Mouse (Mus musculus) thymus, adult 2 months (tissue): Measurements from ENCODE around the gene Gm49395. TPM values are rescaled to one million over a fixed set of nuclear protein-coding genes. Genes with fewer than 3 reads are reported as not detected.

ENCODE experiments used
- DNase-seq: peaks from one replicate; pipeline ENCODE4 v3.0.0; 2021
- H3K27ac ChIP-seq: fragments of 200-500 bp; 2 replicates; pipeline ENCODE4 v1.5.1; 2012; ENCODE audit warnings: low read length, control low read depth; ENCODE audit not compliant: control insufficient read depth, insufficient read depth
- H3K27me3 ChIP-seq: fragments of 200-500 bp; 2 replicates; pipeline ENCODE4 v1.6.1; 2012; ENCODE audit warnings: mild to moderate bottlenecking, low read length, moderate library complexity, mixed read lengths; ENCODE audit not compliant: control insufficient read depth, insufficient read depth
- H3K36me3 ChIP-seq: fragments of 200-500 bp; 2 replicates; pipeline ENCODE4 v1.6.1; 2012; ENCODE audit warnings: mild to moderate bottlenecking, low read length, moderate library complexity; ENCODE audit not compliant: control insufficient read depth, insufficient read depth
- H3K4me1 ChIP-seq: fragments of 200-500 bp; replicated peaks from 2 replicates; pipeline ENCODE4 v1.6.1; 2012; ENCODE audit warnings: low read length; ENCODE audit not compliant: control insufficient read depth, insufficient read depth
- H3K4me3 ChIP-seq: fragments of 200-500 bp; 2 replicates; pipeline ENCODE4 v1.5.1; 2012; ENCODE audit warnings: mild to moderate bottlenecking, low read length, control low read depth, moderate library complexity; ENCODE audit not compliant: control insufficient read depth, insufficient read depth
- CTCF ChIP-seq: fragments of 200-500 bp; IDR thresholded peaks from 2 replicates; pipeline ENCODE4 v1.5.1; 2012; ENCODE audit warnings: mild to moderate bottlenecking, control low read depth, low read length, moderate library complexity, borderline replicate concordance; ENCODE audit not compliant: control insufficient read depth, poor library complexity, insufficient read depth; ENCODE audit errors: extremely low read depth
- POLR2A ChIP-seq: fragments of 200-500 bp; IDR thresholded peaks from 2 replicates; pipeline ENCODE4 v1.6.1; 2012; ENCODE audit warnings: mild to moderate bottlenecking, low read length, control low read depth, moderate library complexity; ENCODE audit not compliant: control insufficient read depth, poor library complexity, insufficient read depth; ENCODE audit errors: extremely low read depth
- WGBS: fragments of 180-500 bp; shearing (Covaris S2); methylation state at CpG from one replicate; pipeline ENCODE4 v1.1.7; 2018; 5-methylcytosine and 5-hydroxymethylcytosine counted together
- polyA plus RNA-seq: library from polyadenylated mRNA; depleted of rRNA; stranded (reverse); fragments of >200 nt; gene quantifications from 2 replicates; pipeline ENCODE4 v1.2.3, GENCODE M21; 2012

Gene Gm49395
- polyA plus RNA-seq, 1 experiment = 1.5 TPM

DNA sequence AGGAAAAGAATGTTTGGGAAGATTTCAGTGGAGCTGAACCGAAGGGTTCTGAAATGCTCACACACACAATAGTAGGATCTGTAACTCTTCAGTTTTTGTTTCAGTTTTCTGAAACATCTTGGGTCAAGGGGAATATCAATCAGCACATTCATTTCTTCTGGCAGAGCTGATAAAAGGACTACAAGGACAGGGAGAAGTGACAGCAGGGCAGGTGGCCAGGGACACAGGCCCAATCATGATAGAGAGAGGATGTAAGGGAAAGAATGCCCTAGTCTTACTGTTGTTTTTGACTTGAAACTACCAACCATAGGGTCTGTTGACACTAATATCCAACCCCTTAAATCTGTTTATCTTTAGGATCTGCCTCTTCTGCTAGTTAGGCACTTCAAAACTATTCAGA lies 22.8 kb upstream of the Gm49395 start:
- TF ChIP-seq CTCF (no peak), POLR2A (no peak)
- no peak for DNase-seq
- H3K27me3 ChIP-seq = no peaks in the 10 kb centered on the region
- H3K4me3 ChIP-seq = no peak overlapping the region
- no peaks in the 10 kb centered on the region for H3K36me3 ChIP-seq
- no peak overlapping the region for H3K27ac ChIP-seq
- 59% methylated on average over 1 of the region's 1 CpGs for WGBS
- no peaks in the 10 kb centered on the region for H3K4me1 ChIP-seq

GRCm38 (mm10) chr13:115118756-115119155 lies 17.0 kb upstream of the Gm49395 start:
- H3K4me3 ChIP-seq = no peak overlapping the region
- TF ChIP-seq POLR2A (no peak), CTCF (no peak)
- H3K27ac ChIP-seq = no peak overlapping the region
- DNase-seq = no peak
- no peaks in the 10 kb centered on the region for H3K4me1 ChIP-seq
- H3K27me3 ChIP-seq = no peaks in the 10 kb centered on the region
- no peaks in the 10 kb centered on the region for H3K36me3 ChIP-seq
- WGBS = 46% methylated on average over 5 of the region's 5 CpGs

- H3K27me3 ChIP-seq = no peaks in the 10 kb centered on the region
- no peak overlapping the region for H3K4me3 ChIP-seq
- H3K27ac ChIP-seq = no peak overlapping the region
- no peak for DNase-seq
- TF ChIP-seq CTCF (no peak), POLR2A (no peak)
- no peaks in the 10 kb centered on the region for H3K4me1 ChIP-seq
- H3K36me3 ChIP-seq = no peaks in the 10 kb centered on the region
- 89% methylated on average over 3 of the region's 3 CpGs for WGBS
Measured at GRCm38 (mm10) chr13:115118195-115118594, 16.5 kb upstream of the Gm49395 start.

DNA sequence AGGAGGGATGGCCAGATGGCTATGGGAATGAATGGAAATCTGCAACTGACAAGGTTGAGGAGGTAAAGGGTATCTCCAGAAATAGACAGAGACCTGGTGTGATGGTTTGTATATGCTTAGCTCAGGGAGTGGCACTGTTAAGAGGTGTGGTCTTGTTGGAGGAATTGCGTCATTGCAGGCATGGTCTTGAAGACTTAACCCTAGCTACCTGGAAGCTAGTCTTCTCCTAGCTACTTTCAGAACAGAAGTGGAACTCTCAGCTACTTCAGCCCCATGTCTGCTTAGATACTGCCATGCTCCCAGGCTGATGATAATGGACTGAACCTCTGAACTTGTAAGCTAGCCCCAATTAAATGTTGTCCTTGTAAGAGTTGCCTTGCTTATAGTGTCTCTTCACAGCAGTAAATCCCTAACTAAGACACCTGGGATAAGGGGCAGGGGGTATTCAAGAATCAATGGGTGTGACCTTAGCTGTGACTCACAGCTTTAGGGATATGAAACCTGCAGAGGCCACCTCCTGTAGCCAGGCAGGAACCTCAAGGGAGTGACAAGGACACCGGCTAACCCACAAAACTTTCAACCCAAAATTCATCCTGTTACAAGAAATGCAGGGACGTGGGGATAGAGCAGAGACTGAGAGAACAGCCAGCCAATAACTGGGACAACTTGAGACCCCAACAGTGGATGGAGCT lies 15.4 kb upstream of the Gm49395 start:
- Histone ChIP-seq H3K27me3 (no peaks in the 10 kb centered on the region), H3K27ac (no peak overlapping the region), H3K4me3 (no peak overlapping the region), H3K36me3 (no peaks in the 10 kb centered on the region), H3K4me1 (no peaks in the 10 kb centered on the region)
- no peak for TF ChIP-seq CTCF
- no peak for TF ChIP-seq POLR2A
- 91% methylated on average over 3 of the region's 3 CpGs for WGBS
- no peak for DNase-seq

GRCm38 (mm10) chr13:115109628-115110027 lies 7.9 kb upstream of the Gm49395 start:
- H3K36me3 ChIP-seq = no peaks in the 10 kb centered on the region
- 90% methylated on average over 4 of the region's 4 CpGs for WGBS
- no peaks in the 10 kb centered on the region for H3K4me1 ChIP-seq
- H3K27ac ChIP-seq = no peak overlapping the region
- no peak for DNase-seq
- no peak overlapping the region for H3K4me3 ChIP-seq
- H3K27me3 ChIP-seq = no peaks in the 10 kb centered on the region
- TF ChIP-seq CTCF (no peak), POLR2A (no peak)

GRCm38 (mm10) chr13:115107436-115107835 lies 5.7 kb upstream of the Gm49395 start:
- 81% methylated on average over 8 of the region's 8 CpGs for WGBS
- Histone ChIP-seq H3K36me3 (no peaks in the 10 kb centered on the region), H3K27me3 (no peaks in the 10 kb centered on the region), H3K4me1 (no peaks in the 10 kb centered on the region), H3K4me3 (no peak overlapping the region), H3K27ac (no peak overlapping the region)
- no peak for DNase-seq
- no peak for TF ChIP-seq CTCF
- no peak for TF ChIP-seq POLR2A

DNA sequence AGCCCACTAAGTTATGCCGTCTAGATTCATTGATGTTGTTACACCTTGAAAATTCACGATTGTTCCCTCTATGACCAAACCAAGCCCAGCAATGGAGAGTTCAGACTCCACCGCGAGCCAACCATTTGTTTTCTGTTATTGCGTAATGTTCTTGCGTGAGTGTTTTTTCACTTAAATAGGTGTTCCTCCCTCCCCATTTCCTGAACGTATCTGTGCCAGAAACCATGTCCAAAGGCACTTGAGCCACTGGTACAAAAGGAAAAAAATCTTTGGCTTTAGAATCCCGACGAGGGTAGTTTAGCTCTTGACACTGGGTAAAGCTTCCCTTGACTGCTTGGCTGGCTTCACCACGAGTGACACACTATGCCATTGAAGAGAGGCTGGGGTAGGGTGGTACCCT lies 4.5 kb upstream of the Gm49395 start:
- H3K4me3 ChIP-seq = no peak overlapping the region
- no peaks in the 10 kb centered on the region for H3K4me1 ChIP-seq
- 90% methylated on average over 10 of the region's 10 CpGs for WGBS
- no peaks in the 10 kb centered on the region for H3K36me3 ChIP-seq
- peaks cover 2% of the 10 kb centered on the region for H3K27me3 ChIP-seq
- TF ChIP-seq POLR2A = no peak
- TF ChIP-seq CTCF = no peak
- no peak overlapping the region for H3K27ac ChIP-seq
- no peak for DNase-seq
